Mouse (Mus musculus) adrenal gland, postnatal 4 days (tissue): ENCODE results near the gene Grin3b. TPM values are rescaled to one million over a fixed set of nuclear protein-coding genes. Genes with fewer than 3 reads are reported as not detected.

Experiments used
- DNase-seq, 2 experiments: peaks; one replicate each; pipeline ENCODE4 v3.0.0; 2021 to 2022; ENCODE audit warnings: low spot score in 2 of 2, mixed read lengths in 2 of 2
- total RNA-seq, 2 experiments: library from RNA; stranded (reverse); gene quantifications; 2 replicates each; pipeline ENCODE4 v1.2.3; 2021

The Grin3b gene
- total RNA-seq, 2 experiments from 2014 or later = 0.25 to 0.39 TPM

DNA sequence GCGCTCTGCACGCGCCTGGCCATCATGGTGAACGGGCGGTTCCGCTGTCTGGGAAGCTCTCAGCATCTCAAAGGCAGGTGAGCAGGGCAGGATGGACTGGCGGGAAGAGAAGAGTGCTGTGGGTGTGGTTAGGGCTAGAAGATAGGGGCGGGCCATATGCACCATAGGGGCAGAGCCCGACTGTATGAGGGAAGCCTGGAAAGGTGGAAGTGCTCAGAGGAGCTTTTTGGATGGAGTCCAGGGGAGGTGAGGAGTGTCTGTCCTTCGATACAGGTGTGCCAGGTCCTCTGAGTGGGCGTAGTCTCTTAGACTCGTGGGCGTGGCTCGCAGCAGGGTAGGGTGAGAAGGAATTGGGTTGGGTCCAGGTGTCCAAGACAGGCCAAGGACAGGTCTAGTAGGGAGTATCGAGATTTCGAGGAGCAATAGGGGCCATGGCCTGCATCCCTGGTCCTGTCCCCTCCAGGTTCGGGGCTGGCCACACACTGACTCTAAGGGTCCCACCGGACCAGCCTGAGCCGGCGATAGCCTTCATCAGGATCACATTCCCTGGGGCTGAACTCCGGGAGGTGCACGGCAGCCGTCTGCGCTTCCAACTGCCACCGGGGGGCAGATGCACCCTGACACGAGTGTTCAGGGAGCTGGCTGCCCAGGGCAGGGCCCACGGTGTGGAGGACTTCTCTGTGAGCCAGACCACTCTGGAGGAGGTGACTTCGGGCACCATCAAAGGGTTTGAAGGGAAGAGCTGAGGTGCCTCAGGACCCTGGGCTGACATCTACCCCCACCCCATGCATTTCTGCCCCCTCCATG is 44.2 kb downstream of the Grin3b start:
- DNase-seq = no peak

DNA sequence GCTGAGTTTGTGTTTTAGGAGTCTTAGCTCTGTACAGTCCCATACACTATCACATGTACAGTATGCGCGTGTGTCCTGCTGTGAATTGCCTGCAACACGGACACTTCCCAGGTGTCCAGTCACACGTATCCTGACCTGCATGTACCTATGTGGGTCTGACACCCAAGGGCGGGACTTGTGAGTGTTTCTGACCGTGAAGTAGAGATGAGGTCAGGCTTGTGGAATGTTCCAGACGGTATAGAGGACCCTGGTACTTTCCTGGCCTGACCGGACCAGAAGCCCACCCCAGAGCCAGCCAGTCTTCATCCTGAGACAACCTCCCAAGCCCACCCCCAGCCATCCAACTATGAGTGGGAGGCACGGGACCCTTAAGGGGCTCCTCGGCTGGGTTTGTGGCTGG is 45.1 kb downstream of the Grin3b start:
- DNase-seq = no peak

GRCm38 (mm10) chr10:80016511-80016910 is 46.0 kb downstream of the Grin3b start, which contains the start of gene Arhgap45:
Gene Arhgap45, plus strand, starts transcription at chr10:80016653.
- no peak for DNase-seq

- no peak for DNase-seq
Observed at GRCm38 (mm10) chr10:80016931-80017330, 46.4 kb downstream of the Grin3b start.

DNA sequence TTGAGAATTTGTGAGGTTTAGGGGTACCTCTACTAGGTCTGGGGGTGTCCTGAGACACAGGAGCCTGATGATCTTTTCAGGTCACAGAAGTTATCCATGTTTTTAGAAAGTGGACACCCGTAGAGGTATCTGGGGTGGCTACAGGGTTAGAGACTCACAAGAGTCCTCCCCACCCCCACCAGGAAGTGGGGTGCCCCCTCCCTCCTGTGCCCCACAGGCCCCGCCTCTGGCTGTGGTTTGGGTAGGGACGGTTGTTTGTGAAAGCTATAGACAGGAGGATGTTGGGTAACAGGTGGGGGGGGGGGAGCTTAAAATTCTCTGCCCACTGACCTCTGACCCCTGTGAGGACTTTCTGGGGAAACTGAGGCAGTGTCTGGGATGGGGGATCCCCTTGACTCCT is 46.8 kb downstream of the Grin3b start:
- DNase-seq = no peak

DNA sequence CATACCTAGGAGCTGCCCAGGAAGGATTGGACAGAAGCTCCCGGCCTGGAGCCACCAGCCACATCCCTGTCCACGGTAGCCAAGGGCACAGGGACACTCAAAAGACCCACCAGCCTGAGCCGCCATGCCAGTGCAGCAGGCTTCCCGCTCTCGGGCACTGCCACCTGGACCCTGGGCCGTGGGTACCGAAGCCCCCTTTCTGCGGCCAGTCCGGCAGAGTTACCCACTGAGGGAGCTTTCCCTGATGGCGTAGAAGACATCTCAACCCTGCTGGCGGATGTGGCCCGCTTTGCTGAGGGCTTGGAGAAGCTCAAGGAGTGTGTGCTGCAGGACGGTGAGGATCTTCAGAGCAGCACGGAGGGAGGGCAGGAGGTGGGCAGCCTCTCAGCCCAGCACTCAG is 47.3 kb downstream of the Grin3b start:
- no peak for DNase-seq

DNA sequence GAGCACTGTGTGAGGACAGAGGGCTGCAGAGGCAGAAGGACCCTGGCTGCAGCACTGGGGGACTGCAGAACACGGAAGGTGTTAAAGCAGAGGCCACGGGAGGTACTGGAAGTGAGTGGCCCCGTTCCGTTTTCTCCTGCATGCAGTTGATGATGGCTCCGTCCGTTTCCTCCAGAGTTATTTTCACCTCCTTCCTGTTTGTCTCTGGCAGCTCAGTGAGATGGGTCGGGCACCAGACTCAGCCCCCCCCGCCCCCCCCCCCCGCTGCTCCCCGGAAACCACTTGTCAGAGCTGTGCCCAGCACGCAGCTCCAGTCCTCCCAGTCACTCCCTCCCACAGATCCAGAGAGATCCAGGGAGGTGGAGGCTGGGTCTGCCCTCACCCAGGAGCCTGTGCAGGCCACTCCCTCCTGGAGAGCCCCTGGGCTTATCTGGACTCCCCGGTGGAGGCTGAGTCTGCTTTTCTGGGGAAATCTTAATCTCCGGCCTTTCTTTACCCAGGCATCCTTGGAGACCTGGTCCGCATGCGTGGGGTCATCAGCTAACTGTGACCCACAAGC is 48.3 kb downstream of the Grin3b start:
- DNase-seq = no peak

DNA sequence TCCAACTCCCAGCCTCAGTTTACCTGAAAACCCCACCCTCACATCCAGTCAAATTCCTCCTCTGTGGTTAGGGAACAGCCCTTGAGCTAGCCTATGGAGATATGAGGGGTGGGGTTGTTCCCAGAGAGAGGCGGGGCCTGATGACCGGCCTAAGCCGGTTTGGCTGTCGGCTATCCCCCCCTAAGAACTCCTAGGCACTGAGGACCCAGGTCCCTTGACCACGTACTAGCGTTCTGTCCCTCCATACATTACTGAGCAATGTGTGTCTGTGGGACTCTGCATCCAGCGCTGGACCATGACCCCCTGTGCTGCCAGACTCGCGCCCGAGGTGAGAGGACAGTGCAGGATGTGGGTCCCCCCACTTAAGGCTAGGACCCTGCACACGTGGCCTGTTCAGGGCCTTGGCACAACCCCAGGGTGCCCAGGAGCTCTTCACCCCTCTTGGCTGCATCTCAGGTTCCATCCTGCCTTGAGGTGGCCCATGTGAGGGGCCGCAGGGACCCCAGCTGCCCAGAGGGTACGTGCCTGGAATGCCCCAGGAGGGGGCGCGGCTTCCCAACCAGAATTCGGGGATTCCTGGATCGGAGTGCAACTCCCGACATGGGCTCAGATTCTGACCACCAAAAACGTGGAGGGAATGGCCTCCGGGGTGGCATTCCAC is 49.1 kb downstream of the Grin3b start:
- DNase-seq = no peak

DNA sequence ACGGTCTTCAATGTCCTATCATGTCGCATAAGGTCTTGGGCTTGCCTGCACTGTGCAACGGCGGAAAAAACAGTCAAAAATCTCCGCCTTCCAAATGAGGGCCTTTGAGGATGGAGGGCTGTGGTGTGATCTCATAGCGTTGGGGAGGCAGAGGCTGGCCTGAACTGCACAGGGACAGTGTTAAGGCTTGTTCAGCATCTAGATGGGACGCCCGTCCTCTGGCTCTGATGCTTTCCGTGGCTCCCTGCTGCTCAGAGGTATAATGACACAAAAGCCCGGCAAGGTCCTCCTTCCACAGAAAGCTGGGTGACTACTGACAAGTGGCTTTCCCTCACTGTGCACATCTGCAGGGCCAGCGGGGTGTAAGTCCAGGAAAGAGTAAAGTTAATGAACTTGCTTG is 49.7 kb downstream of the Grin3b start:
- DNase-seq = no peak

- no peak for DNase-seq
Observed at GRCm38 (mm10) chr10:80020603-80021319, 50.2 kb downstream of the Grin3b start.

DNA sequence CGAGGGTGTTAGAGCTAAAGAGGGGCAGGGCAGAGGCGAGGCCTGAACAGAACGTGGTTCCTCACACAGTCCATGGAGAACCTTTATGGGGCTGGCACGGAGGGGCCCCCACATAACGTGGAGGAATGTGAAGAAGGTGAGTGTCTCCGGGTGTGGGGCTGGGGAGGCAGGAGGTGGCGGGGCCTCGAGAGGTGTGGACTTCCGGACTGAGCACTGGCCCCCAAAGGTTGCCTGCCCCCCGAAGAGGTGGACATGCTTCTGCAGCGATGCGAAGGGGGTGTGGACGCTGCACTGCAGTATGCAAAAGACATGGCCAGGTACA is 50.8 kb downstream of the Grin3b start:
- DNase-seq = no peak

GRCm38 (mm10) chr10:80022164-80022563 is 51.6 kb downstream of the Grin3b start:
- DNase-seq = no peak

DNA sequence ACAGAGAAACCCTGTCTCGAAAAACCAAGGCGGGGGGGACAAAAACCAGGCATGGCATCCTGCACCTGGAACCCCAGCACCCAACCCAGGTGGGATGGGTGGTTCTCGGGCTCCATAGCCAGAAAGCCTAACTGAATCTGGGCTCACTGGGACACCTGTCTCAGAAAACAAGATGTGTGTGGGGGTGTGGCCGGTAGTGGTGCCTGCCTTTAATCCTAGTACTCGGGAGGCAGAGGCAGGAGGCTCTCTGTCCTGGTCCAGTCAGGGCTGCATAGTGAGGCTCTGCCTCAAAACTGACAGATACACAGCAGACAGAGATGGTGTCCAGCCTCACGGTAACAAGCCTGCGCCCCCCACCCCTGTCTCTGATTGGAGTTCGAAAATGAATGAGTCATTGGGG is 52.3 kb downstream of the Grin3b start:
- DNase-seq = no peak

DNA sequence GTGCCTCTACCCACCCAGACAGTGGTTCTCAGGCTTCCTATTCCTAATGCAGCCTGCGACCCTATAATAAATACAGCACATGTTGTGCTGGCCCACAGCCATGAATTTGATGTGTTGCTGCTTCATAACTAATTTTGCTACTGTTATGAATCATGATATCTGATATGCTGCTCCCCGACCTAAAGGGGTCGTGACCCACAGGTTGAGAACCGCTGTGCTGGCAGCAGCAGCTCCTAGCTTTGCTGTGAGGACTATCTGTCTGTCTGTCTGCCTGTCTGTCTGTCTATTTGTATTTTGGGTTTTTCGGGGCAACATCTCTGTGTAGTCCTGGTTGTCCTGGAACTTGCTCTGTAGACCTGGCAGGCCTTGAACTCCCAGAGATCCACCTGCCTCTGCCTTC is 53.2 kb downstream of the Grin3b start:
- no peak for DNase-seq

GRCm38 (mm10) chr10:80024229-80025043 is 53.9 kb downstream of the Grin3b start:
- DNase-seq = no peak

- DNase-seq = no peak
Observed at GRCm38 (mm10) chr10:80025044-80025347, 54.5 kb downstream of the Grin3b start.

- no peak for DNase-seq
Observed at GRCm38 (mm10) chr10:80025463-80025862, 54.9 kb downstream of the Grin3b start.

DNA sequence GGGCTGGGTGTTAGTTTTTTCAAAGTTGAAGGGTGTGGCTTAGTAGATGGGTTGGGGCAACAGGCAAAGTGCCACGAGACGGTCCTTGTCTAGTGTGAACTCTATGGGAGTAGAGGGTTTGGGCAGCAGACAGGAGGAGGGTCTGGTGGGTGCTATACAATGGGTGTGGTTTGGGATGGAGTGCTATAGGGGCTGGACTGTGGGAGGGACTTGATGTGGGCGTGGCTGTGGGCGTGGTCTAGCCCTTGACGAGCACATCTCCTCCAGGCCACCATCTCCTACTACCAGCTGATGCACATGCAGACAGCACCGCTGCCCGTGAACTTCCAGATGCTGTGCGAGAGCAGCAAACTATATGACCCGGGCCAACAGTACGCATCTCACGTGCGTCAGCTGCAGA is 55.4 kb downstream of the Grin3b start:
- no peak for DNase-seq
